Mouse (Mus musculus) A20 (cell line): ENCODE measurements around the gene Get4.

Source experiments
- DNase-seq: peaks from one replicate; pipeline ENCODE4 v3.0.0-alpha.2; 2011; ENCODE audit warnings: low read depth, low spot score

Get4 gene

DNA sequence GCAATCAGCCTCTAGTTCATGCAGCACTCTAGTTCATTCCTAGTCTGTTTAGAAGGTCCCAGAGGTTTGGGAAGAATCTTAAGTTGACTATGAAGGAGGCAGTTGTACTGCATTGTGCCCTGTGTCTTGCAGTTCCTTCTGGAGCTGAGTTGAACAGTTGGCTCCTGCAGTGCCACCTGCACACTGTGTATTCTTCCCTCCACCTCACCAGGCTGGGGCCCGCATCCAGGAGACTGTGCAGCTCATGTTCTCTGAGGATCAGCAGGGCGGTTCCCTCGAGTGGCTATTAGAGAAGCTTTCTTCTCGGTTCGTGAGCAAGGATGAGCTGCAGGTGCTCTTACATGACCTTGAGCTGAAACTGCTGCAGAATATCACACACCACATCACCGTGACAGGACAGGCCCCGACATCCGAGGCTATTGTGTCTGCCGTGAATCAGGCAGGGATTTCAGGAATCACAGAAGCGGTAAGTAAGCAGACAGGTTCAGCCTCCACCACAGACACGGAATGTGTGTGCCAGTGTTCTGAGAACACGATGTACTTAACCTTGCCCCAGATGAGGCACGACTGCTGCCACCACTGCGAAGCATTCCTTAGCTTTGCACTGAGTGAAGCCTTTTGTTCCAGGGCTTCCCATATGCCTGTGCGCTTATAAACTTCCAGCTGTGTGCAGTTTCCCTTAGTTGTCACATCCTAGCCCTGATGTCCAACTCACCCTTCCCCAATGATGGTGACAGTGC lies 10.9 kb upstream of the Get4 start:
- no peak for DNase-seq

GRCm38 (mm10) chr5:139243384-139243783 lies 8.7 kb upstream of the Get4 start:
- DNase-seq: peak; percentile 14

GRCm38 (mm10) chr5:139247767-139248166 lies 4.4 kb upstream of the Get4 start:
- DNase-seq: no peak

DNA sequence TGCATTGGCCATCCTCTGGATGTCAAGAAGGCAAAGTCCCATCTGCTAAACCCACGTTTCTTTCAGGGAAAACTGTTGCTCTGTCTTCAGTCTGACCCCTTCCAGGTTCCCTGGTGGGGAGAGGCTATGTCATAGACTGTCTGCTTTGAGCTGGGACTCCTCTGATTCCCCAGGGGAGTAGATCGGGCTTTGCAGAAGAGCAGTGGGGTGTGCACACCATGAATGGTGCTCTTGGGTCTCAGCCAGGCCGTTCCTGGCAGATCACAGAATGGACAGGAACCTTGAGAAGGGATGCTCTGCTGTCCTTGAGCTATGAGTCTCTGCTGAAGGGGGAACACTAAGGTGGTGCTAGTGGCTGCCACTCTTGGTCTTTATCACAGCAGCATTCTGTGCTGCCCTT lies 3.3 kb upstream of the Get4 start:
- no peak for DNase-seq

DNA sequence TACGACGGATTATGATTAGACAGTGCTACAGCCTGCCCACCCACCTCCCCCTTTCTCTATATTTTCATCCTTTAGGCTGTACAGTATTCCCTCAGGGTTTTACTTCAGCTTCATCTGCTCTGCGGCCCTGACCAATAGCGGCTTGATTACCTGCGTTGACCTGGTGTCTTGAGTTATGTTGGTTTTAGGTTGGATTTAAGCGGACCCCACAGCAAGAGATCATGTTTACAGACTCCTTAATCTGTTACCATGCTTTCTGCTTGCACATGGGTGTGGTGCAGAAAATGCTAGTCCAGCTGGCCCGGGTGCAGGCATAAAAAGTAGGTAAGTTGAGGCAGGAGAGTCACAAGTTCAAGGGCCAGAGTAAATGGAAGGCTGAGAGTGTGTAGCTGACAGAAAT lies 845 bp upstream of the Get4 start:
- no peak for DNase-seq

DNA sequence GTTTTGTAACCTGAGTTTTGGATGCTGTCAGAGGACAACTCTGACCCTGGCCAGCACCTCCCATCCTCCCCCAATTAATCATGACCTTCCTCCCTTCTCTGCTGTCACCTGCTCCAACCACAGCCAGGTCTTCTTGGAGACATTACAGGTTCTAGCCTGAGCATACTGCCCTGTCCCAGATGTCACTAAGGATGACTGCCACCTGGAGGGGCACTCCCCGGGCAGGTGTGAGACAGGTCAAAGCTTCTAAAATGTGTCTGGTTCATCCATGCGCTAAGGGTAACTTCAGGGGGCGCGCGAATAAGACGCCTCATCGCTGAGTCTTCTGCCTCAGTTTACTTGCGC lies 416 bp upstream of the Get4 start:
- DNase-seq: no peak

- DNase-seq: no peak
Measured at GRCm38 (mm10) chr5:139252910-139253245, 754 bp downstream of the Get4 start.

DNA sequence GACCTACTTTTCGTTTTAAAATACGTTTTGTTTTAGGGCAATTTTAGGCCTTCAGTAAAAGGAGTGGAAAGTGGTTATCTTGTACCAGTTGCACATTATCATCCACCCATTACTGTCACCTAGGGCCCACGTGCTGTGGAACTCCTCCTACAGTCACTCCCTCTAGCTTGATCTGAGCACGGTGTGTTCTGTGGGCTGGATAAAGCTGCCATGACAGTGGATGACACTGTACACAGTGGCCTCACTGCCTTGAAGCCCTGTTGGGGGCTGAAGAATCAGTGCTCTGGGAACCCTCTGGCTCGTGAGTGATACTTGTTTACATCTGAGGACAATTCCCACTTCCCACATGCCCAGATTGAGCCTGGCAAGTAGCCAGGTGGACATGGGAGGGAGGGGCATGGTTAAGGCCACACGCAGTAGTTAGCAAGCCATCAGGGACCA lies 1.2 kb downstream of the Get4 start:
- DNase-seq: peak; percentile 44

DNA sequence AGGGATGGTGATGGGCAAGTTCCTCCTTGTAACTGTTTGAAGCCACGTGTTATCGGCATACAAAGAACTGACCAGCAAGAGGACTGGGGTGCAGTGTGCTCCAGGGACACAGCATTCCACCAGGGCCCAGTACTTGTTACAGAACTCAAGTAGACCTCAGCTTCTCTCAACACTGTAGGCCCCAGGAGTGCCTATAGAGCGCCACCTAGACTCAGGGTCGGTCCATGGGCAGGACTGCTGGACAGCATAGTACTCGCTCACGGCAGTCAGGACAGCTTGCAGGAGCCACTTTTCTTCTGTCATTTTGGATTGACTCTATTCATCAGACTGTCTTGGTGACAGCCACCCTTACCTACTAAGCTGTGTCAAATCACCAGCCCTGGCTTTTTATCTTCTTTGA lies 2.8 kb downstream of the Get4 start:
- DNase-seq: peak; percentile 25

DNA sequence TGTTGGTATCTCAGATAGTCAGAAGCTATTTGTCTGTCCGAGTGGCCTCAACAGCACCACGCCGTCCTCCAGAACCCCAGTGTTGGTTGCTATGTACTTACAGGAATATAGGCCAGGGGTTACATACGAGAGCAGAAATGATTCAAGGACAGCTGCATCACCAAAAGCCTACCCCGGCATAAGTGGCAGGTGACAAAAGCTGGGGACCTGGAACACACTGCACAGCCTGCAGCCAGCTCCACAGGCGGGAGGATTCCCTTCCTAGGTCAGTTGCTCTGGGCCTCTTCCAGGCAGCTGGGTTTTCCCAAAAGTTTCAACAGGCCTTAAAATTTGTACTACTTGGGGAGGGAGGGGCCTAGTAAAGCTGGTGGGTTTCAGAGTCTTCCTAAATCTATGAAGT lies 3.7 kb downstream of the Get4 start:
- DNase-seq: no peak

DNA sequence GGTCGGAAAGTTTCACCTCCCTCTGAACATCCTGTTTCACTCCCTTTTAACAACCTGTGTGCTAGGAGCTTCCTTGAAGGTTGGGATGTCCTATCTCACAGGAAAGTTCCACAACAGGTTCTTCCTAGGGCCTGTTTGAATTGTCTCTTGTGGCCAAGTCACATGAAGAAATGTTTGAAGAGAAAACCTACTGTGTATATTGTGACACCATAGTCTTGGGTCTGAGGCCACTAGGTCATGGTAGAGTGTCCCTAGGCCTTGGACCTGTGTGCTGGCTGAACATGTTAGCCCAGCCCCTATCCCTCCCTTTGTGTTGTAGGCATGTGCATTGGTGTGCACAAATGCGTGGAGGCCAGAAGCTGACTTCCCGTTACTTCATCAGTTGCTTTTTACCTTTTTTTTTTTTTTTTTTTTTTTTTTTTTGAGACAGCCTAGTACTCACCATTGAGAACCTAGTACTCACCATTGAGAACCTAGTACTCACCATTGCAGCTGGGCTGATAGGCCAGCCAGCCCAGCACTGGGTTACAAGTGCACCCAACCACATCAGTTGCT lies 4.2 kb downstream of the Get4 start:
- DNase-seq: peak; percentile 46

DNA sequence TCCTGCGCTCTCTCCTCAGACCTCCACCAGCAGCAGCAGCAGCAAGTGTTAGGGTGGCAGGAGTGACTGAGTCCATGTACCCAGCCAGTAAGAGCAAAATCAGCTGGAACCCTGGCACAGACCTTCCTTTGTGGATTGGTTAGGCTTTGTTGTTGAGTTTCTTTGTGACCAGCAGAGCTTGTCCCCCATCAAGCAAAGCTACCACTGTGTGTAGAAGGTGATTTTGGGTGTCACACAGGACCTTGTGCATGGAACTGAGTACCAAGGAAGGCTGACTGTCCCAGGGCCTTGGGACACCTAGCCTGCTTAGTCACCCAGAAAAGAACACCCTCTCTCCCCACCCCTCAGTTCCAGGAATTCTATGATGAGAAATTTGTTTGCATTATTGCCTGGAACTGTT lies 5.1 kb downstream of the Get4 start:
- no peak for DNase-seq

- DNase-seq: no peak
Measured at GRCm38 (mm10) chr5:139257818-139258217, 5.7 kb downstream of the Get4 start.

GRCm38 (mm10) chr5:139258371-139259035 lies 6.4 kb downstream of the Get4 start:
- DNase-seq: no peak

DNA sequence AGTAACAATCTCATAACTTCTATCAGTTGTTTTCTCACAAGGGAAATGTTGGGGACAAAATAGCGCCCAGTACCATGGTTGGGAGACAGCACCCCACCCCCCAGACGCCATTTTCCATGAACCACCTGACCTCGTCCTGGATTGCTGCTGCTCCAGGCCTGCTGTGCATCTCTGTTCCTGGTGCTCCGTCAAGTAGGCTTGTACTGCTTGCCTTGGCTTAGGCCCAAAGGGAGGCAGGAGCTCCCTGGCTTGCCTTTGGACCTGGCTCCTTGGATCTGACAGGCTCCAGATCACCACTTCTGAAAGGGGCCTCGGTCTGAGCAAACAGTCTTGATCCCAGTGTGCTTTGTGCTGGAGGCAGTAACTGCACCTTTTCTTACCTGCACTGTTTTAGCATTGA lies 7.7 kb downstream of the Get4 start:
- DNase-seq: no peak

DNA sequence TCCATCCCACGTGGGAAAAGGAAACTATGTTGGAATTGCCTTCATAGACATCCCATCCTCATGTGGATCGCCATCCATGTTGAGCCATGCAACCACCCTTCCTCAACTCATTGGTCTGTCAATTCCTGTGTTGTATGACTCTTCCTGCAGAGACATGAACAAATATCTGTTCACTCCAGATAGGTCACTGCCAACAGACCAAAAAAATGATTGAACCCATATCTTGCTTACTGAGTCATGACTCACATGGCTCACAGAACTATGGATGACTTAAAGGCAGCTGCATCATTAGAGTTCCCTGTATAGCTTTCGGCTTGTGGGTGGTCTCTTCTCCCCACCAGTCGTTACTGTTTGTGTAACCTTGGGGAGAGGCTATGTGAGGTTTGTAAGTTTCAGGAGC lies 9.3 kb downstream of the Get4 start:
- DNase-seq: no peak

- DNase-seq: no peak
Measured at GRCm38 (mm10) chr5:139267661-139268060, 15.5 kb downstream of the Get4 start.

DNA sequence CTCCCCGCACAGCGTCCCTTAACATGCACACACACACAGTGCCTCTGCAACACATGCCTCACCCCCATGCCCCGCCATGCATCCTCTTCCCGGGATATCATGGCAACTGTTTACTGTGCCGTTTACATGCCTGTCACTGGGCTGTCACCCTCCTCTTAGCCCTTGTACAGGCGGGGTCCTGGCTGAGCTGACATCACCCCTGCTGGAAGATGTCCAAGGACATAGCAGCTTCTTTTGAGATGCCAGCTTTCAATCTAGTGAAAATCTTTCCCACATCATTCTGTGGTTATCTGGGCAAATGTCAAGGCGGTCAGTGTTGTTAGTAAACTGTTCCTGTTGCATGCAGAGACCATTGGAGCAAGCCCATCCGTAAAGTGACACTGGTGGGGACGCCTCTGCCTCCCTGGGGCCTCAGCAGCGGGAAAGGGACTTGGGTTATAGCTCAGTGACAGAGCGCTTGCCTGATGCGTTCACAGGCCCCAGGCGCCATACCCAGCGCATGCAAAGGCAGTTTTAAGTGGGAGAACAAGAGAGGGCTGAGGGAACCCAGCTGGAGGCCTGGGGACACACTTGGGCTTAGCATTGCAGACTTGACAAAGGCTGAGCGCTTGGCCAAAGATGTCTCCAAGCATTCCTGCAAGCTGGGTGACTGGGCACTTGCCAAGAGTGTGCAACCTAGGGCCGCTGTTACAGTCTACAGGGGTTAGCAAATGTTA lies 18.8 kb downstream of the Get4 start:
- no peak for DNase-seq

DNA sequence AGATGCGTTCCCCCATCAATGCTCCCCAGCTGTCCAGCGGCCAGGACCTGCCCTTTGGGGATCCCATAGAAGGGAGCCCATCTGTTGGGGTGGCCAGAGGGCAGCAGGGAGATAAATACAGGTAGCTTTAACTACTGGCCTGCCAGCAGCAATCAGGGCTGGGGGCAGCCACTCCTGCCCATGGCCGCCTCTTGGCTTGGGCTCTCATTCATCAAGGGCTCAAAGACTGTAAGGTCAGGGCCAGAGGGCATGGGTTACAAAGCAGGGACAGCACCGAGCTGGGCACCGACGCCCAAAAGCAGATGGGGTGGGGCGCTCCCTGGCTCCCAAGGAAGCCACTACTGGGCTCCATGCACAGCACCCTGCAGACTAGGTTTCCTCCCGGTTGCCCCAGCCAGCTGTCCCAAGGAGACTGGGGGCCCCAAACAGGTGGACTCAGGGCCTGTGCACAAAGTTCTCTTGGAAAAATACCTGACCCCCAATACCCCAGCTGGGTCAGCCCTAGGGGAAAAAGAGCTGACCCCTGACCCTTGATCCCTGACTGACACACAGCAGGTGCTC lies 19.9 kb downstream of the Get4 start:
- DNase-seq: no peak

DNA sequence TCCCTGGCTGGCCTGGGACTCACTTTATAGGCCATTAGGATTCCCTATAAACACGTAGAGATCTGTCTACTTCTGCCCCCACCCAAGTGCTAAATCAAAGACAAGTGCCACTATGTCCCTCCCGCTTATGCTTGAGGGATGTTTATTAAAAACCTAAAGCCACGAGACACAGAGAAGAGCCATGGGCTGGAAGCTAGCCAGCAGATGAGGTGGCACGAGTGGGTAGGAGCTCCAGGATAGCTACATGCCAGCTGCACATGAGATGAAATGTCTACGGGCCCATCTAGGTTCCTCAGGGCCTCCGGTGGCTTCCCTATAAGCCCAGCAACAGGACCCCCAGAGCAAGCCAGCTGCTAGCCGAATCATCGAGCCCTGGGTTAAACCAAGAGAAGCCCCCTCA lies 25.2 kb downstream of the Get4 start:
- no peak for DNase-seq

DNA sequence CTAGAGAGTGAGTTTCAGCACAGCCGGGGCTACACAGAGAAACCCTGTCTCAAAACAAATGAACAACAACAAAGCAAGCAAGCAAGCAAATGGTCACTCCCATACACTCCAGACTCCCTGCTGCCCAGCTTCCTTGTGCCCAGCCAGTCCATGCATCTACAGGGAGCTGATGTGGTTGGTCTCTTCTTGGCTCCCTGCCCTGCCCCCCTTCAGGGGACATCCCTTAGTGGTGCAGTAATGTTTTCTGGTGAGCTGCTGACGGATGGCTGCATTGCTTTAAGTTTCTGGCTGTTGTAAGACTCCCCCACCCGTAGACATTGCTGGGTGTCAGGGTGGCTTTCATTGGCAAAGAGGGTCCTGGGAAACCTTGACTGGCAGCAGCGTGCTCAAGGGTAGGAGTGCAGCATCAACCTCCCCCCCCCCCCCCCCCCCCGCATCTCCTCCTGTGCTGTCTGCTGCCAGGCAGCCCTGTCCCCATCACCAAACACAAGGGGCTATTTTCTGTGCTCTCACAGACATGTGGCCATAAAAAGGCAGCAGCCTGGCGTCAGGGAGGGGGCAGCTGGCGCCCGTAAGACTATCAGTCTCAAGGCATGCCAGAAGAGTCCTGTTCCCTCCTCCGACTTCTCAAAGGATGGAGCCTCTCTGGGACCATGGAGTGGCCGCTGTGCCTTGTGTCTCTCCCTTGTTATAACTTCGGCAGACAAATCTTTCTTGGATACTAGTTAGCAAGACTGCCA lies 29.4 kb downstream of the Get4 start:
- DNase-seq: no peak

- DNase-seq: peak; percentile 80
Measured at GRCm38 (mm10) chr5:139282191-139282590, 30.1 kb downstream of the Get4 start.
